Mouse (Mus musculus) forebrain, embryonic 14.5 days (tissue): ENCODE data around the gene Plppr3. TPM values are rescaled to one million over a fixed set of nuclear protein-coding genes. Genes with fewer than 3 reads are reported as not detected.

Experiments used
- ATAC-seq: fragments of 200-750 bp; cut with Nextera tagmentation; 2 replicates; pipeline ENCODE4 v1.8.0; 2017; ENCODE audit warnings: mild to moderate bottlenecking, moderate library complexity
- DNase-seq: peaks from one replicate; pipeline ENCODE4 v3.0.0-alpha.2; 2015; ENCODE audit warnings: low spot score
- H3K27ac ChIP-seq: fragments of 300-500 bp; sonication (generic); 2 replicates; pipeline ENCODE4 v1.5.1; 2014; ENCODE audit warnings: low read depth, mild to moderate bottlenecking, control low read depth, low read length, moderate library complexity
- H3K27me3 ChIP-seq: fragments of 300-500 bp; sonication (generic); replicated peaks from 2 replicates; pipeline ENCODE4 v1.6.1; 2014; ENCODE audit warnings: low read length, control low read depth, mixed read lengths; ENCODE audit not compliant: control insufficient read depth, insufficient read depth
- H3K36me3 ChIP-seq: fragments of 300-500 bp; sonication (generic); 2 replicates; pipeline ENCODE4 v1.6.1; 2014; ENCODE audit warnings: low read length, control low read depth; ENCODE audit not compliant: control insufficient read depth, insufficient read depth
- H3K4me1 ChIP-seq: fragments of 300-500 bp; sonication (generic); 2 replicates; pipeline ENCODE4 v1.6.1; 2014; ENCODE audit warnings: antibody characterized with exemption, low read length, control low read depth; ENCODE audit not compliant: control insufficient read depth, insufficient read depth
- H3K4me2 ChIP-seq: fragments of 300-500 bp; sonication (generic); 2 replicates; pipeline ENCODE4 v1.6.1; 2014; ENCODE audit warnings: mild to moderate bottlenecking, control low read depth, low read length
- H3K4me3 ChIP-seq: fragments of 300-500 bp; sonication (generic); 2 replicates; pipeline ENCODE4 v1.5.1; 2014; ENCODE audit warnings: low read depth, low read length, control low read depth
- H3K9ac ChIP-seq: fragments of 300-500 bp; sonication (generic); 2 replicates; pipeline ENCODE4 v1.6.1; 2014; ENCODE audit warnings: mild to moderate bottlenecking, low read length, control low read depth, moderate library complexity
- H3K9me3 ChIP-seq: fragments of 300-500 bp; sonication (generic); replicated peaks from 2 replicates; pipeline ENCODE4 v1.6.1; 2016; ENCODE audit warnings: low read length, control low read depth, mixed read lengths; ENCODE audit not compliant: control insufficient read depth
- WGBS: fragments of 180-500 bp; shearing (Covaris S2); extraction: QIAGEN DNeasy Blood & Tissue Kit; methylation state at CpG from one replicate; pipeline ENCODE4 v1.1.7; 2014; 5-methylcytosine and 5-hydroxymethylcytosine counted together
- polyA plus RNA-seq: library from polyadenylated mRNA; unstranded; fragments of >200 nt; fragmentation: Nextera tagmentation; extraction: Ambion mirVana; gene quantifications from 2 replicates; pipeline ENCODE4 v1.2.1, GENCODE M21; 2014

Plppr3 gene
- polyA plus RNA-seq, 1 experiment from 2014 or later = 224 TPM

GRCm38 (mm10) chr10:79842322-79842721 lies 32.1 kb downstream of the Plppr3 start:
- no peaks in the 10 kb centered on the region for H3K27me3 ChIP-seq
- no peak overlapping the region for H3K4me3 ChIP-seq
- 74% methylated on average over 3 of the region's 3 CpGs for WGBS
- no peak overlapping the region for H3K4me2 ChIP-seq
- no peak for DNase-seq
- H3K9me3 ChIP-seq = no peaks in the 10 kb centered on the region
- H3K27ac ChIP-seq = no peak overlapping the region
- no peak overlapping the region for H3K9ac ChIP-seq
- H3K4me1 ChIP-seq = no peaks in the 10 kb centered on the region; the same call in 1 of the 2 replicates
- no peak for ATAC-seq
- no peaks in the 10 kb centered on the region for H3K36me3 ChIP-seq

GRCm38 (mm10) chr10:79840644-79841551 lies 33.5 kb downstream of the Plppr3 start:
- H3K9ac ChIP-seq = peak overlapping the region; percentile 17
- H3K4me2 ChIP-seq = peak overlapping the region; percentile 40
- peak overlapping the region; percentile 6 for H3K4me3 ChIP-seq
- no peaks in the 10 kb centered on the region; the same call in 1 of the 2 replicates for H3K4me1 ChIP-seq
- WGBS = under 1% methylated on average over 23 of the region's 24 CpGs
- ATAC-seq (peak; percentile 83), DNase-seq (peak; percentile 72)
- H3K27me3 ChIP-seq = no peaks in the 10 kb centered on the region
- H3K27ac ChIP-seq = peak overlapping the region; percentile 22; the same call in 1 of the 2 replicates
- no peaks in the 10 kb centered on the region for H3K9me3 ChIP-seq
- H3K36me3 ChIP-seq = no peaks in the 10 kb centered on the region

GRCm38 (mm10) chr10:79840091-79840490 lies 34.3 kb downstream of the Plppr3 start:
- Histone ChIP-seq H3K4me2 (no peak overlapping the region), H3K9me3 (no peaks in the 10 kb centered on the region), H3K4me3 (no peak overlapping the region), H3K4me1 (no peaks in the 10 kb centered on the region; the same call in 1 of the 2 replicates), H3K27me3 (no peaks in the 10 kb centered on the region), H3K27ac (peak overlapping the region; percentile 22; the same call in 1 of the 2 replicates), H3K36me3 (no peaks in the 10 kb centered on the region), H3K9ac (no peak overlapping the region)
- 86% methylated on average over 3 of the region's 3 CpGs for WGBS
- DNase-seq = no peak
- no peak for ATAC-seq

- no peaks in the 10 kb centered on the region for H3K36me3 ChIP-seq
- H3K4me2 ChIP-seq = no peak overlapping the region
- ATAC-seq (no peak), DNase-seq (no peak)
- no peak overlapping the region for H3K27ac ChIP-seq
- H3K9me3 ChIP-seq = no peaks in the 10 kb centered on the region
- H3K4me1 ChIP-seq = no peaks in the 10 kb centered on the region; the same call in 1 of the 2 replicates
- 82% methylated on average over 2 of the region's 2 CpGs for WGBS
- H3K9ac ChIP-seq = no peak overlapping the region
- no peak overlapping the region for H3K4me3 ChIP-seq
- H3K27me3 ChIP-seq = no peaks in the 10 kb centered on the region
Measured at GRCm38 (mm10) chr10:79838151-79838550, 36.3 kb downstream of the Plppr3 start.

GRCm38 (mm10) chr10:79836918-79837317 lies 37.5 kb downstream of the Plppr3 start:
- H3K4me1 ChIP-seq = no peaks in the 10 kb centered on the region; the same call in 1 of the 2 replicates
- no peaks in the 10 kb centered on the region for H3K9me3 ChIP-seq
- ATAC-seq (no peak), DNase-seq (no peak)
- WGBS = 97% methylated on average over 3 of the region's 3 CpGs
- H3K36me3 ChIP-seq = no peaks in the 10 kb centered on the region
- H3K9ac ChIP-seq = no peak overlapping the region
- H3K4me2 ChIP-seq = no peak overlapping the region
- no peak overlapping the region for H3K27ac ChIP-seq
- H3K4me3 ChIP-seq = no peak overlapping the region
- no peaks in the 10 kb centered on the region for H3K27me3 ChIP-seq

- Histone ChIP-seq H3K4me3 (no peak overlapping the region), H3K27ac (no peak overlapping the region), H3K36me3 (no peaks in the 10 kb centered on the region), H3K27me3 (no peaks in the 10 kb centered on the region), H3K9me3 (no peaks in the 10 kb centered on the region), H3K4me1 (no peaks in the 10 kb centered on the region), H3K9ac (no peak overlapping the region), H3K4me2 (no peak overlapping the region)
- ATAC-seq = peak; percentile 81
- peak; percentile 86 for DNase-seq
- WGBS = 29% methylated on average over 9 of the region's 9 CpGs
Measured at GRCm38 (mm10) chr10:79834769-79835398, 39.5 kb downstream of the Plppr3 start.

GRCm38 (mm10) chr10:79832786-79833181 lies 41.6 kb downstream of the Plppr3 start:
- WGBS = 81% methylated on average over 9 of the region's 9 CpGs
- no peaks in the 10 kb centered on the region for H3K27me3 ChIP-seq
- no peak overlapping the region for H3K27ac ChIP-seq
- DNase-seq = no peak
- H3K4me2 ChIP-seq = no peak overlapping the region
- H3K9me3 ChIP-seq = no peaks in the 10 kb centered on the region
- H3K4me1 ChIP-seq = no peaks in the 10 kb centered on the region
- H3K9ac ChIP-seq = no peak overlapping the region
- no peak overlapping the region for H3K4me3 ChIP-seq
- no peaks in the 10 kb centered on the region for H3K36me3 ChIP-seq
- ATAC-seq = no peak

GRCm38 (mm10) chr10:79832026-79832785 lies 42.2 kb downstream of the Plppr3 start:
- ATAC-seq (no peak), DNase-seq (no peak)
- Histone ChIP-seq H3K4me3 (no peak overlapping the region), H3K4me1 (no peaks in the 10 kb centered on the region), H3K9ac (no peak overlapping the region), H3K27ac (no peak overlapping the region), H3K27me3 (no peaks in the 10 kb centered on the region), H3K36me3 (no peaks in the 10 kb centered on the region), H3K4me2 (no peak overlapping the region), H3K9me3 (no peaks in the 10 kb centered on the region)
- WGBS = 58% methylated on average over 7 of the region's 7 CpGs
